In the genomic region with DNA sequence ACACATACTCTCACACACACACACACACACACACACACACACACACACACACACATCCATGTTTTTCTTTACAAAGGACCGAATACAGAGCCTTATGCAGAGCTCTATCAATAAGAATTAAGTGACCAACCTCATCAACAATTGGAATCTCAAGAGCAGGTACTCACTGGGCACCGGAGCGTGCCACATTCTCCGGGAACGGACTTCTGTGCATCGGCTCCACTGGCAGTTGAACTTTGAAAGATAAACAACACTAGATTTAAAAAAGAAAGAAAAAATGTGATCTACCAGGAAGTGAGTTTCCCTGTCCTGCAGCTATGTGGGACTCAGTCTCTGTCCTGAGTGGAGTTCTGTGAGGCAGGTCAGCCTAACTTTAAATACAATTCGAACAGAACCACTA, we compare ENCODE assay signal across 16 mouse cellular contexts.
A peak's percentile ranks its signal among the peaks of the same experiment; 100 is the strongest.
DNase-seq lines count a peak whose midpoint lies in the region; ATAC-seq lines count a peak whose summit lies in the region.
"Had no signal": no experiment of that assay in that cellular context is flagged by ENCODE, and none has a peak within 500 bp of the region (broad histone marks: within the 10 kb centered on the region; RNA-seq: fewer than 3 reads in every experiment).

No protein-coding gene starts in this region.

- ATAC-seq in heart, embryonic 13.5 days (ENCODE audit: extremely low read depth, insufficient number of reproducible peaks, low FRiP score, low TSS enrichment): no peak
- no peak for ATAC-seq in liver, embryonic 15.5 days (ENCODE audit: insufficient read depth)
- no peak for ATAC-seq in liver, embryonic 12.5 days
- ATAC-seq in lung, embryonic 15.5 days (ENCODE audit: borderline replicate concordance, extremely low read depth, low FRiP score, low TSS enrichment): no peak
- ATAC-seq in forebrain, embryonic 16.5 days: no peak
- ATAC-seq: activated CD4-positive, CD25-positive, alpha-beta regulatory T cell, adult 4 months had no signal

- no peak overlapping the region for H3K27ac ChIP-seq in heart, embryonic 13.5 days (replicated peaks)
- no peak overlapping the region for H3K27ac ChIP-seq in liver, embryonic 15.5 days (replicated peaks)
- H3K27ac ChIP-seq in liver, embryonic 12.5 days: no peak overlapping the region
- H3K27ac ChIP-seq in lung, embryonic 15.5 days: peak overlapping the region; percentile 29
- no peak overlapping the region for H3K27ac ChIP-seq in forebrain, embryonic 16.5 days (ENCODE audit: low read length)
- H3K27ac ChIP-seq: embryonic facial prominence, embryonic 13.5 days; forebrain, embryonic 10.5 days; limb, embryonic 15.5 days; midbrain, embryonic 12.5 days had no signal

- peaks cover 13% of the 10 kb centered on the region for H3K4me1 ChIP-seq in heart, embryonic 13.5 days
- H3K4me1 ChIP-seq in liver, embryonic 15.5 days (replicated peaks): no peaks in the 10 kb centered on the region
- H3K4me1 ChIP-seq in liver, embryonic 12.5 days: no peaks in the 10 kb centered on the region
- peaks cover 4% of the 10 kb centered on the region; the same call in 1 of the 2 replicates for H3K4me1 ChIP-seq in lung, embryonic 15.5 days
- H3K4me1 ChIP-seq in forebrain, embryonic 16.5 days (replicated peaks; ENCODE audit: control insufficient read depth, insufficient read depth, low read length): peaks cover 21% of the 10 kb centered on the region
- H3K4me1 ChIP-seq: embryonic facial prominence, embryonic 13.5 days had no signal

- H3K27me3 ChIP-seq in heart, embryonic 13.5 days (replicated peaks): peaks cover 46% of the 10 kb centered on the region
- no peaks in the 10 kb centered on the region for H3K27me3 ChIP-seq in liver, embryonic 15.5 days
- no peaks in the 10 kb centered on the region for H3K27me3 ChIP-seq in liver, embryonic 12.5 days (replicated peaks)
- peaks cover 8% of the 10 kb centered on the region; the same call in 1 of the 2 replicates for H3K27me3 ChIP-seq in lung, embryonic 15.5 days
- peaks cover 72% of the 10 kb centered on the region for H3K27me3 ChIP-seq in forebrain, embryonic 16.5 days (replicated peaks; ENCODE audit: control insufficient read depth, insufficient read depth, low read length)
- H3K27me3 ChIP-seq: CH12.LX had no signal

- H3K4me3 ChIP-seq in heart, embryonic 13.5 days: no peak overlapping the region
- no peak overlapping the region for H3K4me3 ChIP-seq in liver, embryonic 15.5 days (replicated peaks)
- H3K4me3 ChIP-seq in liver, embryonic 12.5 days: no peak overlapping the region
- H3K4me3 ChIP-seq in lung, embryonic 15.5 days: peak overlapping the region; percentile 27; the same call in 1 of the 2 replicates
- no peak overlapping the region for H3K4me3 ChIP-seq in forebrain, embryonic 16.5 days (replicated peaks; ENCODE audit: low read length)
- H3K4me3 ChIP-seq: embryonic facial prominence, embryonic 13.5 days; forebrain, embryonic 10.5 days; limb, embryonic 15.5 days; midbrain, embryonic 12.5 days had no signal

- 64% methylated on average over 7 of the region's 7 CpGs for WGBS in heart, embryonic 13.5 days
- WGBS in liver, embryonic 15.5 days (ENCODE audit: insufficient replicate concordance): 70% methylated on average over 7 of the region's 7 CpGs
- WGBS in liver, embryonic 12.5 days (ENCODE audit: insufficient replicate concordance): 77% methylated on average over 7 of the region's 7 CpGs
- WGBS in lung, embryonic 15.5 days: 36% methylated on average over 7 of the region's 7 CpGs
- 71% methylated on average over 7 of the region's 7 CpGs for WGBS in forebrain, embryonic 16.5 days

- H3K9ac ChIP-seq in heart, embryonic 13.5 days: no peak overlapping the region
- H3K9ac ChIP-seq in liver, embryonic 15.5 days: no peak overlapping the region
- no peak overlapping the region for H3K9ac ChIP-seq in liver, embryonic 12.5 days
- H3K9ac ChIP-seq in lung, embryonic 15.5 days: no peak overlapping the region
- H3K9ac ChIP-seq in forebrain, embryonic 16.5 days (replicated peaks; ENCODE audit: low read depth, low read length): no peak overlapping the region
- H3K9ac ChIP-seq: embryonic facial prominence, embryonic 13.5 days; limb, embryonic 15.5 days; midbrain, embryonic 12.5 days had no signal

- DNase-seq in heart, postnatal 4 days: no peak
- DNase-seq in kidney, adult 8-10 months: peak; percentile 6 to 17
- DNase-seq in layer of hippocampus, adult 9-10 months (ENCODE audit: low spot score): no peak
- DNase-seq: heart, postnatal 36 days; thymus, adult 18-20 months had no signal

- no peaks in the 10 kb centered on the region for H3K36me3 ChIP-seq in heart, embryonic 13.5 days
- no peaks in the 10 kb centered on the region for H3K36me3 ChIP-seq in liver, embryonic 15.5 days (replicated peaks)
- H3K36me3 ChIP-seq in liver, embryonic 12.5 days: no peaks in the 10 kb centered on the region
- H3K36me3 ChIP-seq in lung, embryonic 15.5 days: no peaks in the 10 kb centered on the region
- H3K36me3 ChIP-seq in forebrain, embryonic 16.5 days (ENCODE audit: control insufficient read depth, insufficient read depth): no peaks in the 10 kb centered on the region
- H3K36me3 ChIP-seq: embryonic facial prominence, embryonic 13.5 days; forebrain, embryonic 10.5 days; limb, embryonic 15.5 days; midbrain, embryonic 12.5 days had no signal

- peak overlapping the region; percentile 43 for H3K4me2 ChIP-seq in heart, embryonic 13.5 days
- 0 out of 2 replicates have a peak overlapping the region, but pooled peaks have one; percentile 2 for H3K4me2 ChIP-seq in liver, embryonic 15.5 days
- H3K4me2 ChIP-seq in liver, embryonic 12.5 days: no peak overlapping the region
- peak overlapping the region; percentile 51 for H3K4me2 ChIP-seq in lung, embryonic 15.5 days
- H3K4me2 ChIP-seq in forebrain, embryonic 16.5 days (ENCODE audit: low read length): no peak overlapping the region
- H3K4me2 ChIP-seq: embryonic facial prominence, embryonic 13.5 days; limb, embryonic 15.5 days; midbrain, embryonic 12.5 days had no signal

- no peaks in the 10 kb centered on the region for H3K9me3 ChIP-seq in heart, embryonic 13.5 days
- H3K9me3 ChIP-seq in liver, embryonic 15.5 days (replicated peaks): no peaks in the 10 kb centered on the region
- H3K9me3 ChIP-seq in liver, embryonic 12.5 days (replicated peaks): no peaks in the 10 kb centered on the region
- no peaks in the 10 kb centered on the region for H3K9me3 ChIP-seq in lung, embryonic 15.5 days
- no peaks in the 10 kb centered on the region for H3K9me3 ChIP-seq in forebrain, embryonic 16.5 days (ENCODE audit: control insufficient read depth, low read length)
- H3K9me3 ChIP-seq: embryonic facial prominence, embryonic 13.5 days; forebrain, embryonic 10.5 days; limb, embryonic 15.5 days; midbrain, embryonic 12.5 days had no signal

Comparison
In these comparisons a context has a peak if more than half of its experiments do, and no peak if none do; other contexts are left out.
1. H3K4me2 ChIP-seq: peak in heart, embryonic 13.5 days (single experiment), liver, embryonic 15.5 days (single experiment) and lung, embryonic 15.5 days (single experiment); none in liver, embryonic 12.5 days (single experiment) and forebrain, embryonic 16.5 days (single experiment).
2. DNase-seq: peak in kidney, adult 8-10 months (2 of 2); none in heart, postnatal 4 days (single experiment) and layer of hippocampus, adult 9-10 months (single experiment).